Mouse (Mus musculus): ENCODE data around the gene Gusb.

DNA sequence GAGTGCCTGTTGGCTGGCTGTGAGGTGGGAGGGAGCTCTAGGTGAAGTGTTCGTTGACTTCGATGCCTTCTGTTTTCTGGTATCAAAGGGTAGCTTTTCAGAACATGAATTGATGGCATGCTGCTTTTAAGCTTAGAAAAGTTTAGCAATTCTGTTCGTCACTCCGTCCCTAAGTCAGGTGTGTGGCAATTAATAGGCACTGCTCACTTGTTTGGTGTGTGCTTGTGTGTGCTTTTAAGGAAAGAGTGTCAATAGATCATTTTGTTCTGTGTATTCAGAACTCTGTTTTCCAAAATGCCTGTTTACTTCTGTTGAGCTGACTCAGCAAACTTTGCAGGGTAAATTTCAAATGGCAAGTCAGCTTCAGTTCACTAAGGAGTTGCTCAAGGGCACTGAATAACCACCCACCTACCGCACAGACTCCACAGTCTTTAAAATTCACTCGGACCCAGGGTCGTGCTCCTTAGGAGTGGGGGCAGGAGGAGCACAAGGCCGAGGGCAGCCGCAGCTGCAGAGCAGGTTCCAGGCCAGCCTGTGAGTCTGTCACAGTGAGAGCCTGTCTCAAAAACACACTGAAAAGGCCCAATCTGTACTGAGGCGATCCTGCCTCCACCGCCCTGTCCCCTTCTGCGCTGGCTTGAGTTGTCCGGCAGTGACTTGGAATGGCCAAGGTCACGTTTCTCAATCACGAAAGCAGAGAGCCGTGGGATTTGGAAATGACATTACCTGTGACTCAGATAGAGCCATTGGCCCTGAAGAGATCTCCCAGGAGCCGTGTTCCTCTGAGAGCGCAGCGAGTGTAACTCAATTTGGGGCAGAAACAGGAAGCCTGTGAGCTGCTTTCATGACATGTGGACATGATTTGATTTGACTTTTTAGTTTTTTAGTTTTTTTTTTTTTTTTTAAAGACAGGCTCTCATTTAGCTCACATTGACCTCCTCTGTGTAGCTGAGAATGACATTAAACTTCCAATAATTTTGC lies 28.9 kb upstream of the Gusb start:
- TF ChIP-seq CTCF (IDR thresholded peaks at IDR 0.05; ENCODE audit: borderline replicate concordance, insufficient read depth, low read depth, low read length) (no peak), POLR2A (IDR thresholded peaks at IDR 0.05; ENCODE audit: borderline replicate concordance, insufficient read depth, low read length) (no peak)

Measured in cerebellum, adult 2 months (tissue).